Mouse (Mus musculus): ENCODE data around the gene Tmem273. TPM values are rescaled to one million over a fixed set of nuclear protein-coding genes. Genes with fewer than 3 reads are reported as not detected.

Tmem273 gene
- polyA plus RNA-seq, 1 experiment from 2014 or later = 0.72 TPM

- Histone ChIP-seq H3K4me1 (ENCODE audit: control insufficient read depth, insufficient read depth, low read length) (no peaks in the 10 kb centered on the region), H3K9ac (ENCODE audit: low read length) (no peak overlapping the region), H3K36me3 (ENCODE audit: control insufficient read depth, insufficient read depth, low read length) (no peaks in the 10 kb centered on the region), H3K4me2 (no peak overlapping the region), H3K9me3 (ENCODE audit: control insufficient read depth, low read length) (no peaks in the 10 kb centered on the region), H3K27me3 (ENCODE audit: control insufficient read depth, insufficient read depth, low read length) (no peaks in the 10 kb centered on the region), H3K27ac (ENCODE audit: low read depth, low read length) (no peak overlapping the region), H3K4me3 (ENCODE audit: low read depth, low read length) (no peak overlapping the region)
- DNase-seq (ENCODE audit: low spot score, missing footprints) (no peak), ATAC-seq (ENCODE audit: low FRiP score) (no peak)
- 91% methylated on average over 14 of the region's 14 CpGs for whole genome bisulfite sequencing
Measured at GRCm38 (mm10) chr14:32835181-32835580, 49.4 kb downstream of the Tmem273 start.

GRCm38 (mm10) chr14:32835596-32835995 is 49.8 kb downstream of the Tmem273 start:
- no peaks in the 10 kb centered on the region for H3K9me3 ChIP-seq (ENCODE audit: control insufficient read depth, low read length)
- DNase-seq (ENCODE audit: low spot score, missing footprints) (no peak), ATAC-seq (ENCODE audit: low FRiP score) (no peak)
- H3K4me1 ChIP-seq (ENCODE audit: control insufficient read depth, insufficient read depth, low read length) = no peaks in the 10 kb centered on the region
- no peak overlapping the region for H3K9ac ChIP-seq (ENCODE audit: low read length)
- H3K27ac ChIP-seq (ENCODE audit: low read depth, low read length) = no peak overlapping the region
- no peak overlapping the region for H3K4me2 ChIP-seq
- no peaks in the 10 kb centered on the region for H3K36me3 ChIP-seq (ENCODE audit: control insufficient read depth, insufficient read depth, low read length)
- H3K27me3 ChIP-seq (ENCODE audit: control insufficient read depth, insufficient read depth, low read length) = no peaks in the 10 kb centered on the region
- no peak overlapping the region for H3K4me3 ChIP-seq (ENCODE audit: low read depth, low read length)
- WGBS = 92% methylated on average over 14 of the region's 14 CpGs

- 89% methylated on average over 11 of the region's 11 CpGs for WGBS
- DNase-seq (ENCODE audit: low spot score, missing footprints) (no peak), ATAC-seq (ENCODE audit: low FRiP score) (no peak)
- no peaks in the 10 kb centered on the region for H3K27me3 ChIP-seq (ENCODE audit: control insufficient read depth, insufficient read depth, low read length)
- H3K4me3 ChIP-seq (ENCODE audit: low read depth, low read length) = no peak overlapping the region
- H3K27ac ChIP-seq (ENCODE audit: low read depth, low read length) = no peak overlapping the region
- no peaks in the 10 kb centered on the region for H3K36me3 ChIP-seq (ENCODE audit: control insufficient read depth, insufficient read depth, low read length)
- no peak overlapping the region for H3K4me2 ChIP-seq
- no peaks in the 10 kb centered on the region for H3K9me3 ChIP-seq (ENCODE audit: control insufficient read depth, low read length)
- no peak overlapping the region for H3K9ac ChIP-seq (ENCODE audit: low read length)
- H3K4me1 ChIP-seq (ENCODE audit: control insufficient read depth, insufficient read depth, low read length) = no peaks in the 10 kb centered on the region
Measured at GRCm38 (mm10) chr14:32836191-32836590, 50.4 kb downstream of the Tmem273 start.

- H3K4me1 ChIP-seq (ENCODE audit: control insufficient read depth, insufficient read depth, low read length) = no peaks in the 10 kb centered on the region
- DNase-seq (ENCODE audit: low spot score, missing footprints) = no peak
- no peaks in the 10 kb centered on the region for H3K27me3 ChIP-seq (ENCODE audit: control insufficient read depth, insufficient read depth, low read length)
- no peak for ATAC-seq (ENCODE audit: low FRiP score)
- no peaks in the 10 kb centered on the region for H3K9me3 ChIP-seq (ENCODE audit: control insufficient read depth, low read length)
- no peak overlapping the region for H3K4me2 ChIP-seq
- no peaks in the 10 kb centered on the region for H3K36me3 ChIP-seq (ENCODE audit: control insufficient read depth, insufficient read depth, low read length)
- H3K27ac ChIP-seq (ENCODE audit: low read depth, low read length) = no peak overlapping the region
- H3K4me3 ChIP-seq (ENCODE audit: low read depth, low read length) = no peak overlapping the region
- no peak overlapping the region for H3K9ac ChIP-seq (ENCODE audit: low read length)
Measured at GRCm38 (mm10) chr14:32842052-32842451, 56.3 kb downstream of the Tmem273 start.

- H3K27ac ChIP-seq (ENCODE audit: low read depth, low read length) = no peak overlapping the region
- no peak for ATAC-seq (ENCODE audit: low FRiP score)
Measured at GRCm38 (mm10) chr14:32854059-32854458, 68.3 kb downstream of the Tmem273 start.

GRCm38 (mm10) chr14:32856246-32856645 is 70.5 kb downstream of the Tmem273 start:
- no peaks in the 10 kb centered on the region for H3K36me3 ChIP-seq (ENCODE audit: control insufficient read depth, insufficient read depth, low read length)
- DNase-seq (ENCODE audit: low spot score, missing footprints) = no peak
- H3K9me3 ChIP-seq (ENCODE audit: control insufficient read depth, low read length) = no peaks in the 10 kb centered on the region
- no peak overlapping the region for H3K27ac ChIP-seq (ENCODE audit: low read depth, low read length)
- H3K9ac ChIP-seq (ENCODE audit: low read length) = peak overlapping the region; percentile 83; the same call in 1 of the 2 replicates
- H3K27me3 ChIP-seq (ENCODE audit: control insufficient read depth, insufficient read depth, low read length) = peaks cover 5% of the 10 kb centered on the region
- H3K4me3 ChIP-seq (ENCODE audit: low read depth, low read length) = peak overlapping the region; percentile 45
- ATAC-seq (ENCODE audit: low FRiP score) = no peak
- peaks cover 2% of the 10 kb centered on the region; the same call in 1 of the 2 replicates for H3K4me1 ChIP-seq (ENCODE audit: control insufficient read depth, insufficient read depth, low read length)
- peak overlapping the region; percentile 72 for H3K4me2 ChIP-seq
- 51% methylated on average over 5 of the region's 5 CpGs for WGBS

More at GRCm38 (mm10) chr14:32854059-32854458, 68.3 kb downstream of the Tmem273 start:
- Histone ChIP-seq H3K4me3 (ENCODE audit: low read depth, low read length) (no peak overlapping the region), H3K4me1 (ENCODE audit: control insufficient read depth, insufficient read depth, low read length) (peaks cover 2% of the 10 kb centered on the region; the same call in 1 of the 2 replicates), H3K9ac (ENCODE audit: low read length) (no peak overlapping the region), H3K27me3 (ENCODE audit: control insufficient read depth, insufficient read depth, low read length) (peaks cover 5% of the 10 kb centered on the region), H3K36me3 (ENCODE audit: control insufficient read depth, insufficient read depth, low read length) (no peaks in the 10 kb centered on the region), H3K9me3 (ENCODE audit: control insufficient read depth, low read length) (no peaks in the 10 kb centered on the region), H3K4me2 (no peak overlapping the region)
- DNase-seq (ENCODE audit: low spot score, missing footprints) = peak; percentile 17
- 95% methylated on average over 4 of the region's 4 CpGs for WGBS

GRCm38 (mm10) chr14:32856681-32857328 is 71.0 kb downstream of the Tmem273 start, which contains the start of gene Vstm4:
Gene Vstm4, plus strand, starts transcription at chr14:32856756.
- Histone ChIP-seq H3K4me2 (peak within 1 kb of the TSS; percentile 72), H3K9me3 (ENCODE audit: control insufficient read depth, low read length) (no peaks in the 10 kb centered on the region), H3K9ac (ENCODE audit: low read length) (peak within 1 kb of the TSS; percentile 83), H3K27me3 (ENCODE audit: control insufficient read depth, insufficient read depth, low read length) (peaks cover 5% of the 10 kb centered on the region), H3K4me3 (ENCODE audit: low read depth, low read length) (peak within 1 kb of the TSS; percentile 45), H3K36me3 (ENCODE audit: control insufficient read depth, insufficient read depth, low read length) (no peaks in the 10 kb centered on the region), H3K27ac (ENCODE audit: low read depth, low read length) (no peak within 1 kb of the TSS), H3K4me1 (ENCODE audit: control insufficient read depth, insufficient read depth, low read length) (peaks cover 2% of the 10 kb centered on the region; the same call in 1 of the 2 replicates)
- 1% methylated on average over 63 of the region's 68 CpGs for WGBS
- DNase-seq (ENCODE audit: low spot score, missing footprints) (peak; percentile 94), ATAC-seq (ENCODE audit: low FRiP score) (peak; percentile 85)

- Histone ChIP-seq H3K9ac (ENCODE audit: low read length) (no peak overlapping the region), H3K27me3 (ENCODE audit: control insufficient read depth, insufficient read depth, low read length) (peaks cover 5% of the 10 kb centered on the region), H3K36me3 (ENCODE audit: control insufficient read depth, insufficient read depth, low read length) (no peaks in the 10 kb centered on the region), H3K9me3 (ENCODE audit: control insufficient read depth, low read length) (no peaks in the 10 kb centered on the region), H3K4me2 (no peak overlapping the region), H3K4me3 (ENCODE audit: low read depth, low read length) (no peak overlapping the region), H3K27ac (ENCODE audit: low read depth, low read length) (no peak overlapping the region), H3K4me1 (ENCODE audit: control insufficient read depth, insufficient read depth, low read length) (peaks cover 2% of the 10 kb centered on the region; the same call in 1 of the 2 replicates)
- ATAC-seq (ENCODE audit: low FRiP score) (no peak), DNase-seq (ENCODE audit: low spot score, missing footprints) (peak; percentile 60)
- 93% methylated on average over 10 of the region's 10 CpGs for WGBS
Measured at GRCm38 (mm10) chr14:32858361-32858760, 72.6 kb downstream of the Tmem273 start.

- WGBS = 80% methylated on average over 6 of the region's 6 CpGs
- H3K9ac ChIP-seq (ENCODE audit: low read length) = no peak overlapping the region
- ATAC-seq (ENCODE audit: low FRiP score) = no peak
Measured at GRCm38 (mm10) chr14:32858941-32859510, 73.3 kb downstream of the Tmem273 start.

More at GRCm38 (mm10) chr14:32858941-32859510, 73.3 kb downstream of the Tmem273 start:
- Histone ChIP-seq H3K27me3 (ENCODE audit: control insufficient read depth, insufficient read depth, low read length) (peaks cover 5% of the 10 kb centered on the region), H3K4me2 (no peak overlapping the region), H3K27ac (ENCODE audit: low read depth, low read length) (no peak overlapping the region), H3K36me3 (ENCODE audit: control insufficient read depth, insufficient read depth, low read length) (no peaks in the 10 kb centered on the region), H3K4me3 (ENCODE audit: low read depth, low read length) (no peak overlapping the region), H3K4me1 (ENCODE audit: control insufficient read depth, insufficient read depth, low read length) (peaks cover 2% of the 10 kb centered on the region; the same call in 1 of the 2 replicates), H3K9me3 (ENCODE audit: control insufficient read depth, low read length) (no peaks in the 10 kb centered on the region)
- DNase-seq (ENCODE audit: low spot score, missing footprints) = peak; percentile 81

Measured in midbrain, embryonic 11.5 days (tissue).